Mouse (Mus musculus) liver, adult 2 months (tissue): ENCODE measurements around the gene Gpank1. TPM values are rescaled to one million over a fixed set of nuclear protein-coding genes. Genes with fewer than 3 reads are reported as not detected.

Experiments used
- DNase-seq: peaks from one replicate; pipeline ENCODE4 v3.0.0-alpha.2; 2011; ENCODE audit warnings: low read depth, low spot score; ENCODE audit errors: extremely low read depth
- H3K27ac ChIP-seq: fragments of 200-500 bp; replicated peaks from 2 replicates; pipeline ENCODE4 v1.5.1; 2012; ENCODE audit warnings: low read depth, mild to moderate bottlenecking, control low read depth, inconsistent platforms, low read length; ENCODE audit not compliant: insufficient read depth
- H3K27me3 ChIP-seq: fragments of 200-500 bp; 2 replicates; pipeline ENCODE4 v1.6.1; 2012; ENCODE audit warnings: mild to moderate bottlenecking, moderate library complexity, low read length, inconsistent platforms; ENCODE audit not compliant: control insufficient read depth, insufficient read depth
- H3K36me3 ChIP-seq: fragments of 200-500 bp; 2 replicates; pipeline ENCODE4 v1.6.1; 2012; ENCODE audit warnings: low read length, inconsistent platforms; ENCODE audit not compliant: control insufficient read depth, insufficient read depth
- H3K4me1 ChIP-seq: fragments of 200-500 bp; 2 replicates; pipeline ENCODE4 v1.6.1; 2011; ENCODE audit warnings: low read length; ENCODE audit not compliant: control insufficient read depth, insufficient read depth
- H3K4me3 ChIP-seq: fragments of 200-500 bp; 2 replicates; pipeline ENCODE4 v1.5.1; 2011; ENCODE audit warnings: low read depth, mild to moderate bottlenecking, control low read depth, low read length, moderate library complexity; ENCODE audit not compliant: insufficient read depth
- H3K79me2 ChIP-seq: fragments of 200-500 bp; 2 replicates; pipeline ENCODE4 v1.6.1; 2012; ENCODE audit warnings: inconsistent platforms, mild to moderate bottlenecking, low read length, moderate library complexity; ENCODE audit not compliant: control insufficient read depth, insufficient read depth
- H3K9ac ChIP-seq: fragments of 200-500 bp; 2 replicates; pipeline ENCODE4 v1.6.1; 2012; ENCODE audit warnings: low read depth, mild to moderate bottlenecking, control low read depth, inconsistent platforms, low read length
- CTCF ChIP-seq: fragments of 200-500 bp; IDR thresholded peaks from 2 replicates; pipeline ENCODE4 v1.5.1; 2011; ENCODE audit warnings: low read depth, low read length, control low read depth
- POLR2A ChIP-seq: fragments of 200-500 bp; IDR thresholded peaks from 2 replicates; pipeline ENCODE4 v1.6.1; 2011; ENCODE audit warnings: low read length, control low read depth; ENCODE audit not compliant: insufficient read depth; ENCODE audit errors: extremely low read depth
- WGBS: fragments of 180-500 bp; shearing (Covaris S2); methylation state at CpG from one replicate; pipeline ENCODE4 v1.1.7; 2018; 5-methylcytosine and 5-hydroxymethylcytosine counted together
- polyA plus RNA-seq: library from polyadenylated mRNA; depleted of rRNA; stranded (reverse); fragments of >200 nt; gene quantifications from 2 replicates; pipeline ENCODE4 v1.2.3, GENCODE M21; 2012
- total RNA-seq: library from RNA; depleted of rRNA; stranded (reverse); fragments of >200 nt; gene quantifications from 2 replicates; pipeline ENCODE4 v1.2.3, GENCODE M21; 2014

Gene Gpank1
- total and polyA plus RNA-seq, 2 experiments = 9.8 to 11.4 TPM

GRCm38 (mm10) chr17:35094475-35095365 lies 26.5 kb upstream of the Gpank1 start:
- Histone ChIP-seq H3K4me3 (no peak overlapping the region), H3K27ac (no peak overlapping the region), H3K9ac (no peak overlapping the region), H3K79me2 (peaks cover 4% of the 10 kb centered on the region), H3K4me1 (peaks cover 4% of the 10 kb centered on the region; the same call in 1 of the 2 replicates), H3K36me3 (peaks cover 3% of the 10 kb centered on the region; the same call in 1 of the 2 replicates), H3K27me3 (no peaks in the 10 kb centered on the region)
- TF ChIP-seq POLR2A = no peak
- TF ChIP-seq CTCF = no peak
- WGBS = 87% methylated on average over 15 of the region's 15 CpGs
- DNase-seq = no peak

- Histone ChIP-seq H3K27ac (no peak overlapping the region), H3K4me1 (no peaks in the 10 kb centered on the region), H3K79me2 (peaks cover 4% of the 10 kb centered on the region; the same call in 1 of the 2 replicates), H3K27me3 (no peaks in the 10 kb centered on the region), H3K4me3 (no peak overlapping the region), H3K36me3 (peaks cover 6% of the 10 kb centered on the region), H3K9ac (no peak overlapping the region)
- no peak for DNase-seq
- 96% methylated on average over 12 of the region's 12 CpGs for WGBS
- TF ChIP-seq POLR2A (no peak), CTCF (no peak)
Measured at GRCm38 (mm10) chr17:35096597-35096996, 24.7 kb upstream of the Gpank1 start.

- Histone ChIP-seq H3K9ac (no peak overlapping the region), H3K27me3 (no peaks in the 10 kb centered on the region), H3K4me3 (no peak overlapping the region), H3K36me3 (peaks cover 5% of the 10 kb centered on the region), H3K27ac (no peak overlapping the region), H3K79me2 (no peaks in the 10 kb centered on the region), H3K4me1 (no peaks in the 10 kb centered on the region)
- TF ChIP-seq CTCF = no peak
- no peak for TF ChIP-seq POLR2A
- DNase-seq = no peak
- WGBS = 94% methylated on average over 12 of the region's 12 CpGs
Measured at GRCm38 (mm10) chr17:35097164-35097655, 24.0 kb upstream of the Gpank1 start.

- H3K79me2 ChIP-seq = no peaks in the 10 kb centered on the region
- no peak overlapping the region for H3K9ac ChIP-seq
- 83% methylated on average over 10 of the region's 10 CpGs for WGBS
- TF ChIP-seq CTCF (no peak), POLR2A (no peak)
- H3K36me3 ChIP-seq = peaks cover 9% of the 10 kb centered on the region
- H3K4me1 ChIP-seq = peaks cover 7% of the 10 kb centered on the region; the same call in 1 of the 2 replicates
- no peak overlapping the region for H3K4me3 ChIP-seq
- no peaks in the 10 kb centered on the region for H3K27me3 ChIP-seq
- DNase-seq = no peak
- no peak overlapping the region for H3K27ac ChIP-seq
Measured at GRCm38 (mm10) chr17:35100196-35100765, 21.0 kb upstream of the Gpank1 start.

- H3K4me3 ChIP-seq = no peak overlapping the region
- H3K79me2 ChIP-seq = no peaks in the 10 kb centered on the region
- no peak for DNase-seq
- no peaks in the 10 kb centered on the region for H3K27me3 ChIP-seq
- H3K27ac ChIP-seq = no peak overlapping the region
- no peak overlapping the region for H3K9ac ChIP-seq
- H3K36me3 ChIP-seq = peaks cover 9% of the 10 kb centered on the region
- no peak for TF ChIP-seq CTCF
- peaks cover 7% of the 10 kb centered on the region; the same call in 1 of the 2 replicates for H3K4me1 ChIP-seq
- WGBS = 86% methylated on average over 11 of the region's 11 CpGs
Measured at GRCm38 (mm10) chr17:35101161-35101560, 20.1 kb upstream of the Gpank1 start.
